Mouse (Mus musculus): Measurements from ENCODE around the gene Slc25a44. TPM values are rescaled to one million over a fixed set of nuclear protein-coding genes. Genes with fewer than 3 reads are reported as not detected.
A peak's percentile ranks its signal among the peaks of the same experiment; 100 is the strongest.

Slc25a44 gene
- polyA plus RNA-seq, 1 experiment from 2014 or later: 36.4 TPM

- ATAC-seq (ENCODE audit: low FRiP score) (no peak), DNase-seq (ENCODE audit: low spot score) (no peak)
- H3K36me3 ChIP-seq (replicated peaks; ENCODE audit: control insufficient read depth, insufficient read depth): peaks cover 30% of the 10 kb centered on the region
- no peak overlapping the region for H3K27ac ChIP-seq
- H3K4me2 ChIP-seq (replicated peaks): peak overlapping the region; percentile 73
- peak overlapping the region; percentile 56; the same call in 1 of the 2 replicates for H3K4me3 ChIP-seq (replicated peaks; ENCODE audit: low read length)
- peaks cover 12% of the 10 kb centered on the region for H3K4me1 ChIP-seq (replicated peaks; ENCODE audit: control insufficient read depth, insufficient read depth, low read length)
- WGBS: 75% methylated on average over 5 of the region's 5 CpGs
- H3K9me3 ChIP-seq (ENCODE audit: control insufficient read depth, low read length): no peaks in the 10 kb centered on the region
- H3K9ac ChIP-seq: peak overlapping the region; percentile 77; the same call in 1 of the 2 replicates
- no peaks in the 10 kb centered on the region for H3K27me3 ChIP-seq (ENCODE audit: control insufficient read depth, insufficient read depth, low read length)
Measured at GRCm38 (mm10) chr3:88408953-88409352, 16.0 kb downstream of the Slc25a44 start.

GRCm38 (mm10) chr3:88407529-88407928, 17.4 kb downstream of the Slc25a44 start:
- H3K36me3 ChIP-seq (replicated peaks; ENCODE audit: control insufficient read depth, insufficient read depth): peaks cover 17% of the 10 kb centered on the region
- 63% methylated on average over 7 of the region's 7 CpGs for WGBS
- H3K4me3 ChIP-seq (replicated peaks; ENCODE audit: low read length): no peak overlapping the region
- DNase-seq (ENCODE audit: low spot score) (no peak), ATAC-seq (ENCODE audit: low FRiP score) (no peak)
- H3K4me2 ChIP-seq (replicated peaks): no peak overlapping the region
- no peaks in the 10 kb centered on the region for H3K27me3 ChIP-seq (ENCODE audit: control insufficient read depth, insufficient read depth, low read length)
- H3K9me3 ChIP-seq (ENCODE audit: control insufficient read depth, low read length): no peaks in the 10 kb centered on the region
- no peak overlapping the region for H3K27ac ChIP-seq
- H3K9ac ChIP-seq: no peak overlapping the region
- H3K4me1 ChIP-seq (replicated peaks; ENCODE audit: control insufficient read depth, insufficient read depth, low read length): peaks cover 12% of the 10 kb centered on the region

- Histone ChIP-seq H3K4me3 (replicated peaks; ENCODE audit: low read length) (no peak overlapping the region), H3K36me3 (replicated peaks; ENCODE audit: control insufficient read depth, insufficient read depth) (peaks cover 13% of the 10 kb centered on the region), H3K27me3 (ENCODE audit: control insufficient read depth, insufficient read depth, low read length) (no peaks in the 10 kb centered on the region), H3K4me1 (replicated peaks; ENCODE audit: control insufficient read depth, insufficient read depth, low read length) (peaks cover 12% of the 10 kb centered on the region), H3K4me2 (replicated peaks) (no peak overlapping the region), H3K27ac (no peak overlapping the region), H3K9me3 (ENCODE audit: control insufficient read depth, low read length) (no peaks in the 10 kb centered on the region), H3K9ac (no peak overlapping the region)
- ATAC-seq (ENCODE audit: low FRiP score): peak; percentile 46
- DNase-seq (ENCODE audit: low spot score): peak; percentile 91
- 4% methylated on average over 2 of the region's 2 CpGs for WGBS
Measured at GRCm38 (mm10) chr3:88407090-88407489, 17.8 kb downstream of the Slc25a44 start.

- H3K36me3 ChIP-seq (replicated peaks; ENCODE audit: control insufficient read depth, insufficient read depth): 0 out of 2 replicates have a peak, but pooled peaks cover 3% of the 10 kb centered on the region
- no peak for ATAC-seq (ENCODE audit: low FRiP score)
- H3K4me1 ChIP-seq (replicated peaks; ENCODE audit: control insufficient read depth, insufficient read depth, low read length): 0 out of 2 replicates have a peak, but pooled peaks cover under 1% of the 10 kb centered on the region
- no peaks in the 10 kb centered on the region for H3K9me3 ChIP-seq (ENCODE audit: control insufficient read depth, low read length)
- no peak overlapping the region for H3K4me2 ChIP-seq (replicated peaks)
- no peaks in the 10 kb centered on the region for H3K27me3 ChIP-seq (ENCODE audit: control insufficient read depth, insufficient read depth, low read length)
- no peak overlapping the region for H3K9ac ChIP-seq
- H3K4me3 ChIP-seq (replicated peaks; ENCODE audit: low read length): no peak overlapping the region
- WGBS: 94% methylated on average over 10 of the region's 10 CpGs
- DNase-seq (ENCODE audit: low spot score): no peak
- H3K27ac ChIP-seq: no peak overlapping the region
Measured at GRCm38 (mm10) chr3:88403522-88404230, 21.3 kb downstream of the Slc25a44 start.

GRCm38 (mm10) chr3:88398666-88399065, 26.3 kb downstream of the Slc25a44 start:
- Histone ChIP-seq H3K4me2 (replicated peaks) (no peak overlapping the region), H3K4me3 (replicated peaks; ENCODE audit: low read length) (no peak overlapping the region), H3K27ac (no peak overlapping the region), H3K36me3 (replicated peaks; ENCODE audit: control insufficient read depth, insufficient read depth) (0 out of 2 replicates have a peak, but pooled peaks cover 3% of the 10 kb centered on the region), H3K9me3 (ENCODE audit: control insufficient read depth, low read length) (no peaks in the 10 kb centered on the region), H3K27me3 (ENCODE audit: control insufficient read depth, insufficient read depth, low read length) (no peaks in the 10 kb centered on the region), H3K4me1 (replicated peaks; ENCODE audit: control insufficient read depth, insufficient read depth, low read length) (0 out of 2 replicates have a peak, but pooled peaks cover 2% of the 10 kb centered on the region), H3K9ac (no peak overlapping the region)
- 65% methylated on average over 2 of the region's 2 CpGs for WGBS
- no peak for DNase-seq (ENCODE audit: low spot score)
- ATAC-seq (ENCODE audit: low FRiP score): no peak

- Histone ChIP-seq H3K4me3 (replicated peaks; ENCODE audit: low read length) (no peak overlapping the region), H3K4me1 (replicated peaks; ENCODE audit: control insufficient read depth, insufficient read depth, low read length) (0 out of 2 replicates have a peak, but pooled peaks cover 2% of the 10 kb centered on the region), H3K36me3 (replicated peaks; ENCODE audit: control insufficient read depth, insufficient read depth) (no peaks in the 10 kb centered on the region), H3K27ac (no peak overlapping the region), H3K27me3 (ENCODE audit: control insufficient read depth, insufficient read depth, low read length) (no peaks in the 10 kb centered on the region), H3K9me3 (ENCODE audit: control insufficient read depth, low read length) (no peaks in the 10 kb centered on the region), H3K9ac (no peak overlapping the region), H3K4me2 (replicated peaks) (no peak overlapping the region)
- DNase-seq (ENCODE audit: low spot score): no peak
- 94% methylated on average over 8 of the region's 8 CpGs for WGBS
- ATAC-seq (ENCODE audit: low FRiP score): no peak
Measured at GRCm38 (mm10) chr3:88395742-88396141, 29.2 kb downstream of the Slc25a44 start.

- Histone ChIP-seq H3K9ac (no peak overlapping the region), H3K4me3 (replicated peaks; ENCODE audit: low read length) (no peak overlapping the region), H3K4me2 (replicated peaks) (no peak overlapping the region), H3K27me3 (ENCODE audit: control insufficient read depth, insufficient read depth, low read length) (no peaks in the 10 kb centered on the region), H3K9me3 (ENCODE audit: control insufficient read depth, low read length) (no peaks in the 10 kb centered on the region), H3K27ac (no peak overlapping the region), H3K36me3 (replicated peaks; ENCODE audit: control insufficient read depth, insufficient read depth) (no peaks in the 10 kb centered on the region), H3K4me1 (replicated peaks; ENCODE audit: control insufficient read depth, insufficient read depth, low read length) (0 out of 2 replicates have a peak, but pooled peaks cover 2% of the 10 kb centered on the region)
- 96% methylated on average over 6 of the region's 6 CpGs for WGBS
- no peak for ATAC-seq (ENCODE audit: low FRiP score)
- DNase-seq (ENCODE audit: low spot score): no peak
Measured at GRCm38 (mm10) chr3:88395288-88395687, 29.7 kb downstream of the Slc25a44 start.

GRCm38 (mm10) chr3:88393776-88394375, 31.1 kb downstream of the Slc25a44 start:
- Histone ChIP-seq H3K4me2 (replicated peaks) (no peak overlapping the region), H3K9me3 (ENCODE audit: control insufficient read depth, low read length) (no peaks in the 10 kb centered on the region), H3K36me3 (replicated peaks; ENCODE audit: control insufficient read depth, insufficient read depth) (no peaks in the 10 kb centered on the region), H3K4me1 (replicated peaks; ENCODE audit: control insufficient read depth, insufficient read depth, low read length) (0 out of 2 replicates have a peak, but pooled peaks cover 2% of the 10 kb centered on the region), H3K4me3 (replicated peaks; ENCODE audit: low read length) (no peak overlapping the region), H3K27ac (no peak overlapping the region), H3K9ac (no peak overlapping the region), H3K27me3 (ENCODE audit: control insufficient read depth, insufficient read depth, low read length) (no peaks in the 10 kb centered on the region)
- WGBS: 94% methylated on average over 9 of the region's 9 CpGs
- ATAC-seq (ENCODE audit: low FRiP score) (no peak), DNase-seq (ENCODE audit: low spot score) (no peak)

GRCm38 (mm10) chr3:88384364-88384763, 40.6 kb downstream of the Slc25a44 start, which contains the start of gene Bglap:
Bglap (minus strand) TSS chr3:88384464.
- H3K9ac ChIP-seq: no peak within 1 kb of the TSS
- H3K27ac ChIP-seq: no peak within 1 kb of the TSS
- no peak within 1 kb of the TSS for H3K4me2 ChIP-seq (replicated peaks)
- H3K27me3 ChIP-seq (ENCODE audit: control insufficient read depth, insufficient read depth, low read length): no peaks in the 10 kb centered on the region
- no peak within 1 kb of the TSS for H3K4me3 ChIP-seq (replicated peaks; ENCODE audit: low read length)
- H3K36me3 ChIP-seq (replicated peaks; ENCODE audit: control insufficient read depth, insufficient read depth): no peaks in the 10 kb centered on the region
- H3K9me3 ChIP-seq (ENCODE audit: control insufficient read depth, low read length): no peaks in the 10 kb centered on the region
- WGBS: 81% methylated on average over 5 of the region's 5 CpGs
- DNase-seq (ENCODE audit: low spot score) (no peak), ATAC-seq (ENCODE audit: low FRiP score) (no peak)
- no peaks in the 10 kb centered on the region for H3K4me1 ChIP-seq (replicated peaks; ENCODE audit: control insufficient read depth, insufficient read depth, low read length)
